Comparison of ENCODE assay signal across 20 mouse cellular contexts in the genomic region with DNA sequence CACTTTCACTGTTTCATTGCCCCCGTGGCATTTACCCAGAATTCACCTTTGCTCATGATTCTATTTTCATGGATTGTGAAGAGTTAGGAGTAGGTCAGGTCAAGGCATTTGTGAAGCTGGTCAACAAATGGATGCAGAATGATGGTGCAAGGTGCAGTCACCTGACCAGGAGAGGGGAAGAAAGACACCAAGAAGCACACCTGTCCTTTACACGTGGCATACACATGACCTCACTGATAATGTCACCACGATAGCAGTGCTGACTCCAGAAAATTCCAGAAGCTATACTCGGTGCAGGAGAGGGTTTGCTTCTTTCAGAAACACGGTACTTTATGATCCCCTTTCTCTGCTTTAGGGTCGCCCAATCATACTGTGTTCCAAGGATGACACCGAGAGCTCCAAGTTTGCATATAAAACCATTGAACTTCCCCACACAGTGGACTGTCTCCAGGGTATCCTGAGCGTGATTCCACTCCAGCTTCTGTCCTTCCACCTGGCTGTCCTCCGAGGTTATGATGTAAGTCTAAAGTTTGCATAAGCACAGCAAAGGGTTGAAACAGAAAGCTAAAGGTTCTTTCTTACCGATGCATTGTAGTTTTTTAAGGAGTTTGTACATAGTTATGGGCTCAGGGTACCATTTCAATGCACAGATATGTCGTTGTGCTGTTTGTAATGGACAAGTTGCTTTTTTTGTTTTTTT.
"Had no signal": no experiment of that assay in that cellular context is flagged by ENCODE, and none has a peak within 500 bp of the region (broad histone marks: within the 10 kb centered on the region; RNA-seq: fewer than 3 reads in every experiment).

No protein-coding gene starts in this region.

- H3K9me3 ChIP-seq: midbrain, embryonic 10.5 days; midbrain, embryonic 12.5 days; neural tube, embryonic 13.5 days; neural tube, embryonic 15.5 days; stomach, embryonic 15.5 days had no signal

- H3K4me3 ChIP-seq: midbrain, embryonic 10.5 days; midbrain, embryonic 12.5 days; myocyte; neural tube, embryonic 13.5 days; neural tube, embryonic 15.5 days; stomach, embryonic 15.5 days had no signal

- H3K9ac ChIP-seq: lung, embryonic 14.5 days; midbrain, embryonic 12.5 days; neural tube, embryonic 13.5 days; neural tube, embryonic 15.5 days; stomach, embryonic 15.5 days had no signal

- H3K4me2 ChIP-seq: lung, embryonic 14.5 days; midbrain, embryonic 12.5 days; neural tube, embryonic 13.5 days; neural tube, embryonic 15.5 days; stomach, embryonic 15.5 days had no signal

- ATAC-seq: midbrain, embryonic 16.5 days had no signal

- DNase-seq: lung, adult 18-20 months; lung, embryonic 14.5 days; lung, postnatal 10 days; lung, postnatal 4 days; midbrain, embryonic 14.5 days; retina, postnatal 1 day; right cerebral cortex, adult 18-20 months; right cerebral cortex, postnatal 25 days; right cerebral cortex, postnatal 4 days; thymus, adult 2 months; thymus, postnatal 25 days; thymus, postnatal 4 days had no signal

- H3K27ac ChIP-seq: midbrain, embryonic 10.5 days; midbrain, embryonic 12.5 days; neural tube, embryonic 13.5 days; neural tube, embryonic 15.5 days; stomach, embryonic 15.5 days; stomach, postnatal 0 days had no signal

- H3K4me1 ChIP-seq: neural tube, embryonic 13.5 days; neural tube, embryonic 15.5 days; stomach, embryonic 15.5 days had no signal

- H3K27me3 ChIP-seq: midbrain, embryonic 12.5 days; neural tube, embryonic 13.5 days; neural tube, embryonic 15.5 days; stomach, embryonic 15.5 days had no signal
